12 mouse cellular contexts compared by ENCODE assay signal in genomic region chr11:43834531-43834930, GRCm38 (mm10).
DNase-seq lines count a peak whose midpoint lies in the region; TF ChIP-seq lines count a peak whose summit lies in the region.
"Had no signal": no experiment of that assay in that cellular context is flagged by ENCODE, and none has a peak within 500 bp of the region (broad histone marks: within the 10 kb centered on the region; RNA-seq: fewer than 3 reads in every experiment).

No protein-coding gene starts in this region.

- peaks cover 1% of the 10 kb centered on the region; the same call in 1 of the 2 replicates for H3K79me2 ChIP-seq in heart, adult 2 months (replicated peaks; ENCODE audit: control insufficient read depth, insufficient read depth, low read length)

- peak overlapping the region; percentile 81 for H3K27ac ChIP-seq in heart, adult 2 months
- H3K27ac ChIP-seq in left cerebral cortex, adult 2 months, result peak overlapping the region; percentile 28
- H3K27ac ChIP-seq: forebrain, embryonic 10.5 days; layer of hippocampus, adult 2 months had no signal

- no peak for DNase-seq in heart, adult 2 months
- no peak for DNase-seq in heart, adult 18-20 months
- no peak for DNase-seq in left cerebral cortex, adult 2 months (ENCODE audit: extremely low spot score in 1 of 2, low spot score in 2 of 2)
- DNase-seq in left cerebral cortex, postnatal 10 days (ENCODE audit: extremely low spot score in 1 of 2, low spot score in 2 of 2), result no peak
- peak; percentile 28 to 30 for DNase-seq in right cerebral cortex, postnatal 10 days (ENCODE audit: low spot score in 2 of 2)
- no peak for DNase-seq in right cerebral cortex, postnatal 4 days
- DNase-seq in thymus, postnatal 4 days, result no peak
- DNase-seq in spleen, postnatal 14 days (ENCODE audit: low spot score in 2 of 2), result no peak
- DNase-seq: cerebellum, adult 2 months; kidney, adult 11 months had no signal

- TF ChIP-seq CTCF in heart, adult 2 months (IDR thresholded peaks at IDR 0.05), result no peak
- TF ChIP-seq CTCF in left cerebral cortex, adult 2 months (IDR thresholded peaks at IDR 0.05), result no peak

- no peak for TF ChIP-seq EP300 in heart, adult 2 months (IDR thresholded peaks at IDR 0.05; ENCODE audit: insufficient read depth, low read depth, low read length)

- TF ChIP-seq POLR2A in heart, adult 2 months (IDR thresholded peaks at IDR 0.05; ENCODE audit: insufficient read depth, low read depth, low read length), result no peak

- H3K4me1 ChIP-seq in heart, adult 2 months (ENCODE audit: control insufficient read depth, insufficient read depth, low read length), result no peaks in the 10 kb centered on the region

- intact Hi-C loops in heart, adult 2 months (cut with DNase I), result loop anchor here (5.0 kb wide), 1 partner anchor 52 kb away; no protein-coding TSS in a partner anchor
- intact Hi-C loops in left cerebral cortex, adult 2 months (cut with DNase I), result loop anchor here (5.0 kb wide), 1 partner anchor 47 kb away; no protein-coding TSS in a partner anchor
- intact Hi-C loops in left cerebral cortex, postnatal 10 days (cut with DNase I), result loop anchor here (5.0 kb wide), 1 partner anchor 52 kb away; no protein-coding TSS in a partner anchor

- WGBS in heart, adult 2 months, result 39% methylated on average over 11 of the region's 11 CpGs

- peak overlapping the region; percentile 44 for H3K9ac ChIP-seq in heart, adult 2 months (ENCODE audit: low read depth, low read length)

- H3K27me3 ChIP-seq in heart, adult 2 months (ENCODE audit: control insufficient read depth, insufficient read depth, low read length), result no peaks in the 10 kb centered on the region; the same call in 1 of the 2 replicates

- peak overlapping the region; percentile 45 for H3K4me3 ChIP-seq in heart, adult 2 months
- peak overlapping the region; percentile 46 for H3K4me3 ChIP-seq in left cerebral cortex, adult 2 months
- H3K4me3 ChIP-seq: forebrain, embryonic 10.5 days; layer of hippocampus, adult 2 months had no signal

- no peaks in the 10 kb centered on the region; the same call in none of the 2 replicates for H3K36me3 ChIP-seq in heart, adult 2 months (ENCODE audit: control insufficient read depth, insufficient read depth, low read length)
- H3K36me3 ChIP-seq: forebrain, embryonic 10.5 days had no signal

Comparison
In these comparisons a context has a peak if more than half of its experiments do, and no peak if none do; other contexts are left out.
1. DNase-seq: peak in right cerebral cortex, postnatal 10 days (2 of 2); none in heart, adult 2 months (0 of 2), heart, adult 18-20 months (0 of 2), left cerebral cortex, adult 2 months (0 of 2), left cerebral cortex, postnatal 10 days (0 of 2), right cerebral cortex, postnatal 4 days (single experiment), thymus, postnatal 4 days (single experiment) and spleen, postnatal 14 days (0 of 2).